Mouse (Mus musculus) common myeloid progenitor, adult 5-6 weeks (primary cell): ENCODE data around the gene Lfng. TPM values are rescaled to one million over a fixed set of nuclear protein-coding genes. Genes with fewer than 3 reads are reported as not detected.

Experiments
- ATAC-seq: replicated peaks from 2 replicates; pipeline ENCODE4 v1.8.0; 2016; ENCODE audit warnings: low read depth, mild to moderate bottlenecking, moderate TSS enrichment, inconsistent platforms; ENCODE audit not compliant: poor library complexity, severe bottlenecking
- total RNA-seq: library from RNA; stranded (forward); fragments of 200-1000, 187-1606 nt; gene quantifications from 2 replicates; pipeline ENCODE4 v1.2.3, GENCODE M21; 2017

The Lfng gene
- total RNA-seq, 1 experiment from 2014 or later = 23.8 TPM

DNA sequence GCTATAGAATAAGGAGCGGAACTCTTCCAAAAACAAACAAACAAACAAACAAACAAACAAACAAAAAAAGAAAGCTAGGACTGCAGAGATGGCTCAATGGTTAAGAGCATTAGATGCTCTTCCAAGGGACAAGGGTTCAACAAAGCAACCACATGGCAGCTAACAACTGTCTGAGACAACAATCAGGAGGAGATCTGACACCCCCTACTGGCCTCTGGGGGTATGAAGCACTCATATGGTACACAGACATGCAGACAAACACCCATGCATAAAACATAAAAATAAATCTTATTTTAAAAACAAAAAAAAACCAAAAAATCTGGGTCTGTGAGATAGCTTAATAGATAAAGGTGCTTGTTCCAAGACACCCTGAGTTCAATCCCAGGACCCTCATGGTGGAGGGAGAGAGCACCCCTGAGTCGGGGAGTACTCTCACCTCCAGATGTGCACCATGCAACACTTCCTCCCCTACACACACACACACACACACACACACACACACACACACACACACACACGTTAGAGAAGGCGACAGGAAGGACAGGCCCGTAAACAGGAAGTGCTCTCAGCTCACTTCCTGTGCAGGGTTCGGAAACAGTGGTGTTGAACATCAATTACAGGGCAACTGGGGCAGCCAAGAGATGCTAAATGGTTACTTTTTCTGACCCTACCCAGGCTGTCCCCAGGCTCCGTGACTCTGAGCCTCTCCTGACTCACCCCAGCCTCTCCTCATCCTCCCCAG, 29.4 kb downstream of the Lfng start:
- ATAC-seq = no peak

DNA sequence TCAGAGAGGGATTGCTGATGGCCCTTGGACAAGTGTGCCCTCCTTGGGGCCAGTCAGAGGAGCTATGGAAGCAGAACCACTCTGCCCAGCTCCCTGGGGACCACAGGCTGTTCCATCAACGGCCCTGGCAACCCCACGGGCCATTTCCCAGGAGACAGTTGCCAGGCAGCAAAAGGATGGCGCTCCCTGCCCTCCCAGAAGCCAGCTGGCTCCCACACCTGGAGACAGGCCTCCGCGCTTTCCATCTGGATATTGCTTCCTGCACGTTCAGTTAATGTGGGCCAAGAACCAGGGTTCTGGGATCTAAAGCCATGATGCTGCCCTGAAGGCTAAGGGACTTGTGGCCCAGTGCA, 29.9 kb downstream of the Lfng start:
- ATAC-seq = no peak

DNA sequence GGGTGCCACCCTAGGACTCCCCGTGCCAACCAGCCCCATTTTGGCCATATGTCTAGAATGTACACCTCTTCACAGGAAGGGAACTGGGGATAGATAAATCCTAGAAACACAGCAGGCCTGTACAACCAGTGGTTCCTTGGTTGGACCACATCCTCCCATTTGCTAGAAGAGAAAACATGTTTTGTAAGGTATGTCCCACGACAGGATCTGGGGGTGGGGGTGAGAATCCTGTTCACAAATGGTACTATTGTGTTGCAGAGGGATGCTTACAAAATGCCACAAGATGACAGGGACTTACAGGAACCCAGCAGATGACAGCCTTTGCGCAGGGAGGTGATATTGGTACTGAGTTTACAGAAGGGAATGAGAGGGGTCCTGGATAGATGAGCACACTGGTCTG, 30.9 kb downstream of the Lfng start:
- no peak for ATAC-seq

DNA sequence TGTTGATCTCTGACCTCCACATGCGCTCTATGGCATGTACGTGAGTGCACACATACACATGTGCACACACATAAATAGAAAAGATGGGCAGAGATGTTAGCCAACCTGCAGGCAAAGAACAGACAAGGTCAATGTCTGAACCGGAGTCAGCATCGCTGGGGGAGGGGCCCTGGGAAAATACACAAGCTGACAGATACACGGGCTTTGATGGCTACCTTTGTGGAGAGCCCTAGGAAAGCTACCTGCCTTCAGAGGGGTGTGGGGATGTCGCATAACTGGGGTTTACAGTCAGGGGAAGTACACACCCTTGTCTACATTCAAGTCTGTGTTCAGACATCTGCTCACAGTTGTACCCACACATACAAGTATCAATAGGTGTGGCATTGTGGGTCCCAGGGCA, 31.4 kb downstream of the Lfng start:
- ATAC-seq = no peak

DNA sequence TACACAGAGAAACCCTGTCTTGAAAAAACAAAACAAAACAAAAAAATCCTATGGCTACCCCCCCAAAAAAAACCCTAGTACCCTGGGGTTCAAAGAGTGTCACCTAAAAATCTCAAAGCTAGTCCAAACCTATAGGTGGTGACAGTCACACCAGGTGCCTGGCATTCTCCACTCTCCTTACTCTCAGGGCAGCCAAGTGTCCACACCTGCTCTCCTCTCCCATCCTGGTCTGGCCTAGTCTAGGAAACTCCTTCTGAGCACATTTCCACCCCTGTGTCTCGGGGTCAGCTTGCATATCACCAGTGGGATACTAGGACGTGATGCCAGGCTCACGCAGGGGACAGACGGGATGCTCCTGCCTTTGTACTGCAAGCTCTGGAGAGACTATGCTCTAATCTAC, 32.2 kb downstream of the Lfng start:
- no peak for ATAC-seq

DNA sequence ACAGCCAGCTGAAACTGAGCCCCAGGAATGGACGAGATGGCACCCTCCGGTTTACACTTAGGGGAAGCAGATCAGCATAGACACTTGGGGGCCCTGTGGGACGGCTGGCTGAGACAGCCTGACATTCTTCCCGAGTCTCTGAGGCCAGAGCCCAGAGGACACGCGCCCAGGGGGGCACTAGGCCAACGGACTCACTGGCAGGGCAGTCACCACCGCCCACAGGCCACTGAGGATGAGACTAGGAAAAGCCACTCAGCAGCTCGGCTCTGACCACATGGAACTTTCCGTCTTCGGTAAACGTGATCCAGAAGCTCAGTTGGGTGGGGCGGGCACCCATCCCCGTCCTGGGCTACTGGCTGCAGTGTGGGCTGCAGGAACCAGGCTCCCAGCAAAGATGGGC, 32.8 kb downstream of the Lfng start:
- ATAC-seq = no peak

DNA sequence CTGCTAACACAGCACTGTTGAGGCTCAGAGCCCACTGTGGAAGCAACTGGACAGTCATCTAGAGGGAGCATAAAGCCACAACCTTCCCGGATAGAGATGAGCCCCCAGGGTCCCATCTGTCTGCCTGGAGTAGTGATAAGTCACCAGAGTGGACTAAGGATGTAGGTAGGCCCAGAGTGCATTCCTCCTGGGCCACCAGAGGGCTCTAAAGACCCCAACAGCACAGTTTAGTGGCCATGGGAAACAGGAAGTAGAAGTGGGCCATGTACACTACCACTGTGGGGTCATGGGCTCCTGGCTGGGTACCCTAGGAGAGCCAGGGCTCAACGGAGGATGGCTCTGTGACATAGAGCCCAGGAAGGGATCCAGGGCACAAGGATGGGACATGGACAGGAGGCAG, 33.7 kb downstream of the Lfng start:
- ATAC-seq = 0 out of 2 replicates have a peak, but pooled peaks have one; percentile 13

DNA sequence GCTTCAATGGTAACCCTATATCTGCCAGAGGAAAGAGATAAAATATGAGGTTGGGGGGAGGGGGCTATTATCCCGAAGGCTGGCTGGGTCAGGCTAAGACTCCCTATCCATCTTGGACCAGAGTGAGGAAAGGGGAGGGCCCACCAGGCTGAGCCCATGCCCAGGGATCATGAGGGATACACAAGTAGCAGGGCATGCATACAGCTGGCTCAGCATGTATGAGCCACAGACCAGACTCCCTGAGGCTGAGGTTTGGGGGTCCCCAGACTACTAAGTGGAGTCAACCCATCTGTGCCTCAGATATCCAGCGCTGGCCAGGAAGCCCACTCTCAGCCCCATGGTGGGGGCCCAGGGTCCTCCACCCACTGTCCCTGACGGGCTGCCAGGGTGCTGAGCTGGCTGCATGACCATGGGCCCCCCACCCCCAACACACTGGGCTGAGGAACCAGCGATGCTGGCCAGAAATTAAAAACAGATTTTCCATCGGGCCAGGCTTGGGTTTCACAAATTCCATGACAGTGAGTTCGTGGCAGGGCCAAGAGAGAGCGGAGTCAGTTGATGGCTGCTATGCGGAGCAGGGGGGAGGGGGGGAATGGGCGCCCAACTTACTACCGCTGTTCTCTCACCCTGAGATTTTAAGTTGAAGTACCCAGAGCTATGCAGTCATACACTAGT, 34.3 kb downstream of the Lfng start:
- no peak for ATAC-seq

DNA sequence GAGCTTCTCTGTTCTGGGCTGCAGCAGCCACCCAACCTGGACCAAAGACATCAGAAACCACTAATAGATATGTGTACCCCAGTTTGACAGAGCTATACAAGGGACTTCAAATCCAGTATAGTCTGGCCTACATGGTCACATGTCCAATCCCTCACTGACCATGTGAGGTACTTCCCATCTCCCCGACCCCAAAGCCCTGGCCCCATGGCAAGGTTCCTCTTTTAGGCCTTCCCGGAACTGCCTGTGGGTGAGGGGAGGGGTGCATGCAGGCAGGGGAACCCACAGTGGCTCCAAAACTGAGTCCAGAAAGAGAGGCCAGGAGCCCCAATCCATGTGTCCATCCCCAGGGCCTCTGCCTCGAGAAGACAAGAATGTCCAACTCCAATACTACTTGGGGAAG, 35.0 kb downstream of the Lfng start:
- ATAC-seq = peak; percentile 72

DNA sequence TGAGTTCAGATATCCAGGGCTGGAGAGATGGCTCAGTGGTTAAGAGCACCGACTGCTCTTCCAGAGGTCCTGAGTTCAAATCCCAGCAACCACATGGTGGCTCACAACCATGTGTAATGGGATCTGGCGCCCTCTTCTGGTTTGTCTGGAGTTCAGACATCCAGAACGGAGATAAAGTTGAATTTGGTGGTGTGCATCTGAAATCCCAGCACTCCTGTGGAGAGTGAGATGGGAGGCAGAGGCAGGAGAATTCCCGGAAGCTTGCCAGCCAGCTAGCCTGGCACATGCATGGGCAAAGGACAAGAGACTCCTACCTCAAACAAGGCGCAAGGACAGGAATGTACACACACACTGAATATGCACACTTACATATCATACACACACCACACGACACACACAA, 37.1 kb downstream of the Lfng start:
- no peak for ATAC-seq

DNA sequence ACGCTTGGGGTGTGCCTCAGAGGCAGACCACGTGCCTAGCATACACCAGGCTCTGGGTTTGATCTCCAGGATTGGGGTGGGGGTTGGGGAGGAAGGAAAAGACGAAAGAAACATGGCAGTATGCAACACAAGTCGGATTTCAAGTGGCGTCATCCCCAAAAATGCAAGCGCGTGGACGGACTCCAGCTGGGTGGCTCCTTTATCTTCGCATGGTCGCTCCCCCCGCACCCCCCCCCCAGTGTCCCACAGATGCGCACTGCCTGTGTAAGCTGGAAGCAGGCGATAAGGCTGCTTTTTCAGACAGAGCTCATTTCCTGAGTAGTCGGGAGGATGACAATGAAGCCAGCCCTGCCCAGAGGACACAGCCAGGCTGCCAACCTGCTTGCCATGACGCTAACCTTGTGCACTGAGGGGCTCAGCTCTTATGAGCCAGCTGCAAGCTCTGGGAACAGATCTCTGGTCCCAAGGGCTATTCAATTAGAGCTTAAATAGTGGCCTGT, 37.6 kb downstream of the Lfng start:
- peak; percentile 55 for ATAC-seq

DNA sequence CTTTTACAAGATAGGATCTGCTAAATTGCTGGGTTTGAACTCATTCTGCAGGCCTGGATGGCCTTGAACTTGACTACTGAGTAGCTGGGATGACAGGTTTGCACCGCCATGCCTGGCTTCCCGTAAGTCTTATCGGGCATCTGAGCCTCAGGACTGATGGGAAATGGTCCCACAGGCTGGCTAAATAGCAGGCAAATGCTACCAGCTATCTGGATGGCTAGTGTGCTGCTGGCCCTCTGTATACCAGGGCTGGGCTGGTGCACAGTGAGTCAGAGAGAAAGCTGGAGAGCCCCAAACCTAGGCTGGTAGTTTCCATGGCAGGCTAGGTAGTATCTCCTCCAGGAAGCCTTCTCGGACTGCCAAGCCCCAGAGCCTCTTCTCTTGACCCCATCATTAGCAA, 38.3 kb downstream of the Lfng start:
- ATAC-seq = no peak

DNA sequence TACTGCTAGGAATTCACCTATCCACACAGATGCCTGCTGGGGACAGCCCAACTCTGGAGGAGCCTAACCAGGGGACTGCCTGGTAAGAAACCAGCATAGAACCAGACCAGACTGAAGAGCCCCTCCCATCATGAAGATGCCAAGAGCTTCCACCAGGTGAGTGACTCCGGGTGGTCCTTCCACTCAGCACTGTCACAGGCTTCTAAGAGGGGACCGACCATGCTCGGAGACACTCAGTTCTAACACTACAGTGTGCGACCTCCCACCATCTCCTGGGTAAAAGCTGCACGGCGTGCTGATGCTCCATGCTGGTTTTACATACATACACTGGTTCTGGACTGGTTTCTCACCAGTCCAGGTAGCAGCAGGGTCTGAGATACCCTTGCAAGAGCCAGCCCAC, 39.1 kb downstream of the Lfng start:
- no peak for ATAC-seq

DNA sequence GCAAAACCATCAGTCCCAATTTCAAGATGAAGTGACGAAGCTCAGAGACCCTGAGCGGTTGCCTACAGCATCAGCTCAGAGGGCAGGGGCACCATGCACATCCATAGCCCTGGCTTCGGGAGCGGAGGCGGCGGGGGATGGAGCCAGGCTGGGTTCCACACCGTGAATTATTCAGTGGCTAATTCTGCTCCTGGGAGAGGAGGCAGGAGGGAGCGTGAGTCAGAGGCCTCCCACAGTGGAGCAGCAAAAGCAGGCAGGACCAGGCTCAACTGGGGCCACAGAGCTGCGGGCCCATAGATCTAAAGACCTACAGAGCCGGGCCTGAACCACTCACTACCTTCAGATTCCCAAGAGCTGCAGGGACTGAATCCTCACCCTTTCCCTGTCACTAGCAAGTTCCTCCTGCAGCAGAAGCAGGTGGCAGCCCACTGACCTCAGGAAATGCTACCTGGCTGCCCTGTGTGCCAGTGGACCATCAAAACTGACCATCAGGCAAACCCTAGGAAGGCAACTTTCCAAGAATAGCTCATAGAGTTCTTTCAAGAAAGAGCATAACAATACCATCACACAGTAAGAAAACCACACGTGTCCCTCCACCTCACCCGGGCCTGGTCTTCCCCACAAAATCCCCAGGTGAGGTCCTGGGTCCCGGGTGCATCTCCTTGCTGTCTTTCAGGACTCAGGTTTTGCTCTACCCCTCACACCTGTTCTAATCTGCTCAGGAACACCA, 40.1 kb downstream of the Lfng start:
- no peak for ATAC-seq

DNA sequence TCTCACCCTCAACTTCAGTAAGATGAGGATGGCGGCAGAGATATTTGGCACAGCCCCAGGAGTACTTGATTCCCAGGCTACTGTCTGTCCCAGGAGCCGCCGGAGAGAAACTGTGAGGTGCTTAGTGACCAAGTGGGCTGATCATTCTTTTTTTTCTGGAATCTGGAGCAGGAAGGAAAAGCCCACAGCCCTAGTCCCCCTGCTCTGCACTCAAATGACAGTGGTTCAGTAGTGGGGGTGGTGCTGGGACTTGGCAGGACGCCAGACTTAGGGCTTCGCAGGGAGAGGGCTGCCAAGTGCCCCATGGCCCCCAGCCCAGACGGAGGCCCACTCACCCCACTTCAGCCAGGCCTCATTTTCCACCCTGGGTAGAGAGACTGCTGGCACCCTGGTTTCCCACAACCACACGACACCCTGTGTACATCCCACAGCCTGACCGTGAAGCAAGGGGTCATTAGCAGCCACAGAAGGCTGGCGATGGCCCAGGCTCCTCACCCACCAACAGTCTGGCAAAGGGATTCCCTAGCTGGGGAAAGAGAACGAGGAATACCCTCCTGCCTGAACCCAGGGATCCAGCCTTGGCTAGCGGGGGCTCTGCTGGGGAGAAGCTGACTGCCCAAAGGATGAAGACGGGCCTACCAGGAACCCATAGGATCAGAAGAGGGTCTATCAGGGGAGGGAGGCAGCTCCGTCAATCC, 40.9 kb downstream of the Lfng start:
- ATAC-seq = no peak

DNA sequence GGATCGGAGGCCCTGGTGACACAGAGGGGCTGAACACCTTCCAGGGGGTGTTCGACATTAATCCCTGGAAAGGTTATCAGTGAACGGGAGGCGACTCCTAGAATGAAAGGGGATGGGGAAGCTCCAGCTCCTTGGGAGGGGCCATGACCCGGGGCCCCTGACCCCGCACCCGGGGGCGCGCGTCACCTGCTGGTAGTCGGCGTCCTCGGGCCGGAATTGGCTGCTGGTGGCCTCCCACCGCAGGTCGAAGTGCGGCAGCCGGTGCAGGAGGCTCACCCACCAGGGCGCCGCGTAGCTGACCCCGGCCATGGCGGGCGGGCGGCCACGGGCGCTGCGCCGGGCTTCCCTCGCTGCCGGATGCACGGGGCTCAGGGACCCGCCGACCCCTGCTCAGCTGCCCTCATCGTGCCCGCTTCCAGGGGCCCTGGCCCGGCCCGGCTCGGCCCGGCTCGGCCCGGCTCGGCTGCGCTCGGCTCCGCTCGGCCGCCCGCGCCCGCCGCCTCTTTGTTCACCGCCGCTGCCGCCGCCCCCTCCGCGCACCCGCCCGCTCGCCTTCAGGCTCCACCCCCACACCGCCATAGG, 41.5 kb downstream of the Lfng start, which contains the start of gene Ttyh3:
Ttyh3 (minus strand) TSS at position 513 of the 582 bp plus-strand sequence.
- ATAC-seq = no peak

DNA sequence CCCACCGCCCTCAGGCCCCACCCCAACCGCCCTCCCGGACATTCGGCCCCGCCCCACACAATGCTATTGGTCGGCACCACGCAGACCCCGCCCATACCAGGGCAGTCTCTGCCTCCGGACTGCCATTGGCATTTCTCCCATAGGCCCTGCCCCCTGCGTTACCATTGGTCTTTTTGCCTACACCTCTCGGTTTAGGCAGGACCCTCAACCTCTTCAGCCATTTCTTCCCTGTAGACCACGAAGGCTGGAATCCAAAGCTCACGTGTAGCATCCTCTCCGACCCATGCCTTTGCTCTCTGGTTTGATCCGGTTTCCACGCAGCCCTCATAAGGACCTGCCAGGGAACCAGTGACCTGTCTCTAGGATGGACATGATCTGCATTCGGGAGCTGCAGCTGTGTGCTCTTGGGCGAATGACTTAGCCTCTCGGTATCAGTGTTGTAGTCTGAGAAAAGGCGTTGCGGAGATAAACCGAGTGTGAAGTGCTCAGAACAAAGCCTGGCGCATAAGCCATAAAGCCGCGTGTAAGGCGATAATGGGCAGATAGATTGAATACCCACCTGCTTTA, 42.1 kb downstream of the Lfng start:
- ATAC-seq = peak; percentile 76

DNA sequence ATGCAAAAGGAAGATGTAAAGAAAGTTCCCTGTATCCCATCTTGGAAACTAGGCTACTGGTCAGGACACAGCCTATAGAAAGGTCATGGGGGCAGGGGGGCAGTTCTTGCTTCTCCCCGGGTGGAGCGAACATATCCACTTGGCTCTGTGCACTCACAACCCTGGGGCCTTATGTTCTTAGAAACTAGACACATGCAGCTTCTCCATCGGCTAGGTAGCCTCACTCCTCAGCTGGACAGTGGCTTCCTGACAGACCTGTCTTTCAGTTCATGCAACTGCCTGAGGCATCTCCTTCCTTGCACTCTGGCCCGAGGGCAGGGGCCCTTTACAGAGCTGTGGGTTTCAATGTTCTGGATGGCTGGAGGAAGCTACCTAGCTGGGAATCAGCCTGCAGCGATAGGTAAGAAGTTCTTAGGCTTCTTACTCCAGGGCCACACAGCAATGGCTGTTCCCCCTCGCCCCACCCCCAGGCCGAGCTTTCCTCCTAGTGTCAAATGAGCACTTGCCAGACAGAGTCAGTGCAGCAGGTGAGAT, 42.8 kb downstream of the Lfng start:
- no peak for ATAC-seq

DNA sequence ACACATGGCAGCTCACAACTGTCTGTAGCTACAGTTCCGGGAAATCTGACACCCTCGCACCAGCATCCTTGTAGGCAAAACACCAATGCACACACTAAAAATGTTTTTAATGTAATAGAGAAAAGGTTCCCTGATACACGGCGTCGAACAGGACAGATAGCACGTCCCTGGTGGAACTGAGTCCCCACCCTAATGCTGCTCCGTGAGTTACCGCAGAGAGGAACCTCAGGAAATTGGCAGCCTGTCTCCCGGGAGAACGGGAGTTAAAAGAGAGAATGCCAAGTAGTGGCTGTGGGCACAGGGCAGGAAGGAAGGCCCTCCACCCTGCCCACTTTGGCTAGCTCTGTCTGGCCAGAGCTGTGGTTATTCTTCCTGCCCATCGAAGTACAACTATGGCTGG, 44.1 kb downstream of the Lfng start:
- ATAC-seq = 0 out of 2 replicates have a peak, but pooled peaks have one; percentile 3
